Mouse (Mus musculus) thymus, postnatal 36 days (tissue): Measurements from ENCODE around the gene Sox6.

Experiments used
- DNase-seq, 2 experiments: peaks; one replicate each; pipeline ENCODE4 v3.0.0; 2022; ENCODE audit warnings: mixed read lengths in 2 of 2

Sox6 gene

DNA sequence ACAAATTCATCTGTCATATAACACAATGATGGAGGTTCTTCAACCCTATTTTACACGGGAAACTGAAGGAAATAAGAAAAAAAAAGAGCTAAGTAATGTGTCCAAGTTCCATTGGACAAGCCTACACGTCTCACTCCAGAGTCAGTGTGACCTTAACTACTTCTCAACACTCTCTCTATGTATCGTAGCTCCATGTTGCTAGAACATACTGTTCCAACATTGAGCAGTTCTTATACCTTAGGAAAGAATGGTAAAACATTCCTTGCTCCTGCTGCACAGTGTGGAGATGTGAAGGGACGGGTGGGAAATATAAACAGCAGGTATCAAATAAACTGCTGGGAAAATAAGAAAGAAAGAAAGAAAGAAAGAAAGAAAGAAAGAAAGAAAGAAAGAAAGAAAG is 209.3 kb downstream of the Sox6 start:
- DNase-seq, result no peak

DNA sequence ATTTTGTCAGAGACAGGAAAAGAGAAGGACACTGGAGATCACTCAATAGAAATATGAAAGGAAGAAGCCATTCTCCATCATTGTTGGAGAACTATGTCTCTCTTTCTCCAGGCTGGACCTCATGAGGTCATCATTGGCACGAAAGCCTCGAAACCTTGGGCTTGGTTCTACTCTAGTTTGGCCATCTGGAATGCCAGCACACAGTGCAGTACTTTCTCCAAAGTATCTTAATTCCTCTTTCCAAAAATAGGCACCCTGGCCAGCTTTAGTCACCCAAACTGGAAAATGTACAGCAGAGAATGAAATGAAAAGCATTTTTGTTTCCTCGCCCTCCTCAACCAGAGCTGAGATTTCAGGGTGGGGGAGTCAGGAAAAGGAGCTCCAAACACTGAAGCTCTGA is 213.3 kb downstream of the Sox6 start:
- no peak for DNase-seq

DNA sequence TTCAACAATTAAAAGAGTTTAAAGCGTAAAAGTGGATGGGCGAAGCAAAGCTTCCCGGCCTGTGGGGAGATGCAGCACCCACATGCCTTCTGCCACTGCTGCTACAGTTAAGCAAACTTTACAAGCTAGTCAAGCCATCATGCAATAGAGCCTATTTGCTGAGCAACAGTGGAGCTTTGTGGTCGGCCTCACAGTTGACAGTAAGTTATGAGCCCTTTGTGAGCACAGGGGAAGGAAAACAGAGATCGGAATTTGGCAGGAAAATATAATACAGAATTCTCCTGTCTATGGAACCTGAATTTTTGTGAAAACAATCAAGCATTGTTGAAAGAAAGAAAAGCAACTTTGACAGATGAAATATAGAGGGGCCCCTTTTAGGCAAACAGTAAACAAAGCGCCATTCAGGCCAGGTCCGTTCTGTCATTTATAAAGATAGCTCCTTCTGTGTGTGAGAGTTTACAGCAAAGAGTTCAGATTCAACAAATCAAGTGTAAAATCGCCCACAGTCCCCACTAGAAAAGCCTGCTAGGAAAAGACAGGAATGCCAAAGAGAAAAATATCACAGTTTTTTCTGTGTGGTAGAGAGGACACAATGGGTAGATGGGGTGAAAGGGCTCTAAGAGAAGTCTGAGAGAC is 213.9 kb downstream of the Sox6 start:
- no peak for DNase-seq

DNA sequence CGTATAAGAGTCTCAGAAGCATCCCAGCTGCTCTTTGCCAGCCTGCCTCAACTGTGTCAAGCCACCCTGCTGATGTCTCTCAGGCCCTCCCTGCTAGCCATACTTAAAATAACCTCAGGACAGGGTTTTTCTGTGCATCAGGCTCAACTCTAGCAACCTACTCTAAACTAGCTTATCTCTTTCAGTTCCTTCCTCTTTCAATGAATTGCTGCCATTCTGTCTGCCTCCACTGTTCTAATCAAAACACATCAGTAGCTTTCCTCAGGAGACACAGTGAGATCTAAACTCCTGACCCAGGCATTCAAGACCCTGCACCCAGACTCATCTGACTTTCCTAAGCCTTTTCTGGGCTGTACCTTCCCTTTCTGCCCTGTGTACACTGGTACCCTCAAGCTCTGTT is 219.5 kb downstream of the Sox6 start:
- DNase-seq, result no peak

DNA sequence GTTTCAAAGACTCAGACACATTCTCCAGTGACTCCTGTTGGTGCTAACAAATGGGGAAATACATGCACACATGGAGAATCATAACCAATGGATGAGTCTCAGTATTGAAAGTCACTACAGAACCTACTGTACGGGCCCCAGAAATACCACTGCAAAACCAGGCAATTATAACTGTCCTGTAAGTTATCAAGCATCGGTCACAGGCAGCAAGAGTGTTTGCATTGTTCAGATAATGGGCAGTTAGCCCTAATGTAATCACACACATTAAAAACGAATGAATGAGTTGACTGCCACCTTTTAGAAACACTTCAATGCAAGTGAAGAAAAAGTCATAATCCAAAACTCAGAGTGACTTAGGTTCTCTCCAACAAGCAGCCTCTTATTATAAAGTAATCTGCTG is 235.3 kb downstream of the Sox6 start:
- DNase-seq, result no peak

DNA sequence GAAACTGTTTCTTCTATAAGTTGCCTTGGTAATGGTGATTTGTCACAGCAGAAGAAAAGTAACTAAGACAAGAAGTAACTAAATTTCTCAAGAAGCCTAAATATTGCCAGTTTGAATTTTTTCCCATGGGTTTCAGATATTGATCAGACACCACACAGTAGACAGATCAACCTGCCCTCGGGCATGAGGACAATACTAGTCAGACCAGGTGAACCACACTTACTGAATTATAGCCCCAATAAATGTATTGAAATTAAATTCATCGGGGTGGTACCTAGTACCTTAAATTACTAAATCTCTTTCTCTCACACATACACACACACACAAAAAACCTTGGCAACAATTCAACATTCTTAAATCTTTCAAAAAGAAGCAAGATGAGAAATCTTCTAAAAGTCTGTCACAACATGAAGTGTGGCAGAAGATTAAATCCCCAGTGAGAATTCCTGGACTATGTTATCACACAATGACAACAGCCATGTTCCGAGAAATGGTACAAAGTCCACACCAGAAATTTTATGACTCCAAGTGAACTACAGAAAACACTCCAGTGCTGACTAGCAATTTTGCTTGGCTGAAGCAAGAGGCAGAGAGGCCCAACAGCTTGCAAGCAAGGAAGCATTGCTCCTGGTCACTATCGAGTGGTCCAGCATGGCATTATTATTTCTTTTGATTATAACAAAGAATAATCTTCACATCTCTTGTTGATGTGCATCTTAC is 244.3 kb downstream of the Sox6 start:
- DNase-seq, result no peak

DNA sequence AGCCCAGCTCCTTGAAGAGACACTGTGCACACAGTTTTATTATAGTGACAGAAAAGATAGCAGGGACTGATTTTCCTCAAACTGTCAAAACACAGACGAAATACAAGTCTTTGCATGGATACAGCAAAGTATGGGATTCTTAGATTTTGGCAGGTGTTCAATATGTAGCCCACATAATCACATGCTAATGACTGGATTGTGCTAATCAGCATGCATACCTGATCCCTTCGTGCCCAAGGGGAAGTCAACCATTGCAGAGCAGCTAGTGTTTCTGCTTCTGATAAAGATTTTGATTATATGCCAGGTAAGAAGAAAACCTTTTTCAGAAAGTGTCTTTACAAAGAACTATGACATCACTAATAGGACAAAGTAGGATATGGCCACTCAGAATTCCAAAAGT is 245.8 kb downstream of the Sox6 start:
- no peak for DNase-seq

DNA sequence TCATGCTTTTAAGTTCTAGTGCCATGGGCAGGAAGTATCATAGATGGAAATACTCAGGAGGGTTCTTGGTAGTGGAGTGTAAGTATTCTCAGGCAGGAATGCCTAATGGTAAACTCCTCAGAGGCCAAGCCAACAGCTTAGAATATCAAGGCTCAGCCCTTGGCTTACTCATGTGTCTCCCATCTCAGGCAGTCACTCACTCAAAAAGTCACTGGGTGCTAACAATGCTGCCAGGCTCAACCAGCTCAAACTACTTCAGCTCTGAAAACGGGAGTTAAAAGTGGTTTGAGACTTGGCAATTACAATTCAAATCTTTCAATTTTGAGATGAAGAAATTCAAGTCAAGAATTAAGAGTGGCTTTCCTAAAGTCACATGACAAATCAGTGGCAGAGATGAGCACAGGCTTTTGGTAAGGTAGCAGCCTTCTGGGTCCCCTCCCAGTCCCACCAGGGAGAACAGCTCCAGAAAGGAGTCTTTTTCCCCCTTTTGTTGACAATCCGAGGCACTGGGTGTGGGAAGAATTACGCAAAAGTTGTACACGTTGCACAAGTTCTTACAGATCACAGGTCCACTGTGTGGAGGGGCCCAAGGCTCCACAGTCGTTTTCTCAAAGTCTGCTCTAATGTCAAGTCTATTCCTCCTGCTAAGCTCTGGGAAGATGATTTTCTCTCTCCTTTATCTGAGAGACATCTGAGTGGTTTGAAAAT is 249.3 kb downstream of the Sox6 start:
- DNase-seq, result no peak

DNA sequence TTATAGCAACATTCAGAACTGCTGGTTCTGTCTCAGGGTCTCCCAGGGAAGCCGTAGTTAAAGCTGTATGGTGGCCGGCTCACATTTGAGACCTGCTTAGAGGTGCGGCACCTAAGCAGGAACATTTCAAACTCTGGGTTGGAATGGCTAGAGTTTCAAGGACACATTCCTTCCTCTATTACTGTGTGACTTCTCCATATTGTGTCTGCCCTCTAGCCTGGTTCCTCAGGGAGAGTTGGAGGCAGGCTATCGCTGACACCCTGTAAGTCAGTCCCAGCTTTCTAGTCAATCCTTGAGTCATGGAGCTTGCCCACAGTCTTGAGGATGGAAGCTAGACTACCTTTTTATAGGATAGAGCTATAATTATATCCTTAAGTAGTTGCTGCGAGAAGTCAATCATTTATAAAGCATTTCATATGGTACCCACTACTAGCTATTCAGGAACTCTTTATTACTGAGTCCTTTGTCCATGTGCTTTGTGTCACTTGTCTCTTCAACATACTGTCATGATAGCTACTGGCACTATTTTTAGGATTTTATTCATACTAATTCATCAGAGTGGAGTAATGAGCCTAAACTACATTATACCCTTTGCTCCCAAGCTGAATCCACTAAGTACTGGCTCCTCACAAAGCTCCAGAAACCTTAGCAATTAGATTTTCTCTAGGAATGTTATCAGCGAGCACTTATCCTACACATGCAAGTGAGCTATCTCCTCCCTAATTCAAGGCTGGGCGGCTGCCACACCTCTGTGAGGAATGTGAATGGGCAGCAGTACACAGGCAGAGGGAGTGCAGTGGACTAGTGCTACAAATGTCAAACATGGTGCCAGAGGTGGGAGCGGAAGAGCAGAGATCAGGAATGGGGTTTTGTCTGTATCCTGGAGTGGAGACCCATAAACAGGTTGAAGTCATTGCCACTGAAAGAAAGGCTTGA is 254.3 kb downstream of the Sox6 start:
- no peak for DNase-seq

DNA sequence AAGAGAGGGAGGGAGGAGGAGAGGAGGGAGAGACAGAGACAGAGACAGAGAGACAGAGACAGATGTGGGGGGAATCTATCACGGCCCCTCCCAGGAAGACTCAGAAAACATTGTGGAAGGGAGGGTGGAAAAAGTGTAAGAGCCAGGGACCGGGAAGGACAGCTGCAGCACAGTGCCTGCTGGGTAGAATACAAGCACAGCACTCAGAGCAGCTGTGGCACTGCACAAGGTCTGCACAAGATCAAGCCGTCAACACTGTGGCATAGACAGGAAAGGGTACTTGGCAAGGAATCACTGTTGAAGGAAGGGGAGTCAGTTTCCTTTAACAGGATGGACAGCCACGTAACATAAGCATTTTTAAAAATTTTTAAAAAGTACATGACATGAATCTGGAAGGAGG is 258.4 kb downstream of the Sox6 start:
- DNase-seq, result no peak

DNA sequence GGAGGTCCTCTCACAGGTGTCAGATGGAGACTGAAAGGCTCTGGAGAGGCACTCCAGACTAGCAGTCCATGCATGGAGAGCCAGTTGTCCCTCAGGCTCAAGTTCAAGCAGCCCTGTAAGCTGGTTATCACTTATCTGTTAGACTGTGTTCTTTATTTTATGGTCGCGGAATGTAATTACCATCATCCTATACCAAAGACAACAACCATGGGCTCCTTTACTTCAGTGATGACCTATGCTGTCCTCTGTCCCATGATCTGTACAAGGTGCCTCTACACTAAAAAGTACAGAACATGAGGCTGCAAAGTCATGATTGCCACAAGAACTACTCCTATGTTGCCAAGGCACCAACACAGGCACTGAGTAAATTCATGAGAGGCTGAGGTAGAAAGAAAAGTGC is 259.1 kb downstream of the Sox6 start:
- no peak for DNase-seq

DNA sequence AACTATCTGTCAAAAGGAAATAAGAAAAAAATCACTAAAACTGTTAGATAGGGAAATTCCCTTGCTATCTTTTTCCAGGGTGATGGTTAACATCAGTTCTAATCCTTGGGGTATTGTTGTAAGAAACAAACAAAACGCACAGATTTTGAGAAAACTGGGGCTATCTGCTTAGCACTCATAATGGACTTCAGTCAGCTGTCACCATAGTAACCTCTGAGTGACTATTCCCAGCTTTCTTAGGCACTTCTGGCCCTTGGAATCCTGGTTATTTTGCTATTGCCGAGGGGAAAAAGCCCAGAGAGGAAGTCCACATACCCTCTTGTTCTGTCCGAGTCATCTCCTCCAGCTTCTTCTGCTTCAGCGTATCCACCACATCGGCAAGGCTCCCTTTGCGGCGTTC is 261.9 kb downstream of the Sox6 start:
- DNase-seq, result no peak

DNA sequence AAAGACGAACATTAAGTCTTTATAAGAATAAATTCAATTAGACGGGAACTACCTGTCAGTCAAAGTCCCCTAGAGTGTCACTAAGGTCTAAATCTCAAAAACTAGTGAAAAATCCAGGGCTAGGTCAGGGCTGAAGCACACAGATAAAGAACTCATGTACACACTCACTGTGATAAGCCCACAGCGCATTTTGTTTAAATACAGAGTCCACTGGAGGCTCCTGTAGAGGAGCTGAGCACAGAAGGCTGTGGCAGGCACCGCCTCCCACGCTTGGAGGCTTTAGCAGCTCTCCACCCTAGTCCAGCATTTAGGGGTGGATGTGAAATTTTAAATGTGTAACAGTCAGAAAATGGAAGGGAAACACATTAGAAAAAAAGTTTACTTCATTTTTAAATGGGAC is 262.3 kb downstream of the Sox6 start:
- no peak for DNase-seq

DNA sequence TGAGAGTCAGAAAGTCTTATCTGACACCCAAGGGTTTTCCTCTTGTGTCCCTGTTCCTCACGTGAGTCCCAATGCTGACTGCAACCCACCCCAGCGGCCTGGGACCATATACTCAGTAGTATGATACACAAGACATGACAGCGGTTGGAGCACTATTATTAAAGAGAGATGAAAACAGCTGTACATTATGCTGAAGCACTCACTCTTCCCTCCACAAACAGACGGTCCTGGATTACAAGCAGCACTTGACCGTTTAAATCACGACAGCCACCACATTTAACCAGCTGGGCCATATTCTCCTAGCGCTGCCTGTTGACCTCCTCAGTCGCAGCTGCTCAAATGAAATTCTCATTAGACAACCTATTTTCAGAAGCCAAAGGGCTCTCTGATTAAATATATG is 272.3 kb downstream of the Sox6 start:
- no peak for DNase-seq

DNA sequence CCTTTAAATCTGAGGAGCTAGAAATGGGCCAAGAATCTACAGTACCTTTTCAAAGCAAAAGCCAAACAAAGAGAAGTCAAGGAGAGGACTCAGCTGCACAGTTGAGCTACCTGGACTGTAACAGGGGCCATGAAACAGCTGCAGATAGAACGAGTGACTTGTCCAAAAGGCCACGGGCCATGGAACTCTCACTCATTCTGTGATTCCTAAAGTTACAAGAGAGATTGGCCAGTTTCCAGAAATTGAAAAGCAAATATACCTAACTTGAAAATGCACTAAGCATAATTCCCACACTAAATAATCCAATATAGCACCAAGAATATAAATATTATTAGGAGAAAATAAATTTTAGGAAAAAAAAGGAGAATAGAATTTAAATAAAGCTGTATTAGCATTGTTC is 274.7 kb downstream of the Sox6 start:
- no peak for DNase-seq

DNA sequence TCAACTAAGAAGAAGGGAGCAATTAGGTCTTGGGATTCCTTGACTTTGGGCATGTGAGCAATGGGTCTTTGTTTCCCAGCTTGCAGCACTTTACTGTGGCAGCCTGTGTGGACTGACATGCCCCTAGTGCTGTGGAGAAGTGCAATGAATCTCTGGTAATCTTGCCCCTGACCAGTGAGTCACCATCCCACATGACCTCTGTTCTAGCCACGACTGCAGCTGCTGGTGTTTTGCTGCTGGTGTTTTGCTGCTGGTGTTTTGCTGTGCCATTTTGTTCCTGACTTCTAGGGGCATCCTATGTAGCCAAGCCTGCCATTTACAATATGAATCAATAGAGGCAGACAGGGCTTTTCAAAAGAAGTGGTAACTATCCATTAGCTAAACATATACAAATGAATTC is 280.4 kb downstream of the Sox6 start:
- DNase-seq, result no peak

DNA sequence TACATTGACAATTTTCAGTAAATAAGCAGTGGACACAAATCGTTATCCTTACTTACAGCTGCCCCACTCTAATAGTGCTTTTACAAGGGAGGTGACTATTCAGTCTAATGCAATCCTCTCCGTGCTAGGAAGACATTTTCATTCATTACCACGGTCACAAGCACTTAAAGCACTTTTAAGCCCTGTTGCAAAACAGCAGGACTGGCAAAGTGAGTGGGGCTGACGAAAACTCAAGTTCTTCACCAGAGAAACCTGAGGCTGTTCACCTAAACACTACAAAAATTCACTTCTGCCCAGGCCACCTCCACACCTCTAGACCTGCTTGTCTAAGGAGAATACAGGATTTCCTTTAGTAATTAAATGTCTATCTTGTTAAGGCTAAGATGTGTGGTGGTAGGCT is 283.3 kb downstream of the Sox6 start:
- no peak for DNase-seq

DNA sequence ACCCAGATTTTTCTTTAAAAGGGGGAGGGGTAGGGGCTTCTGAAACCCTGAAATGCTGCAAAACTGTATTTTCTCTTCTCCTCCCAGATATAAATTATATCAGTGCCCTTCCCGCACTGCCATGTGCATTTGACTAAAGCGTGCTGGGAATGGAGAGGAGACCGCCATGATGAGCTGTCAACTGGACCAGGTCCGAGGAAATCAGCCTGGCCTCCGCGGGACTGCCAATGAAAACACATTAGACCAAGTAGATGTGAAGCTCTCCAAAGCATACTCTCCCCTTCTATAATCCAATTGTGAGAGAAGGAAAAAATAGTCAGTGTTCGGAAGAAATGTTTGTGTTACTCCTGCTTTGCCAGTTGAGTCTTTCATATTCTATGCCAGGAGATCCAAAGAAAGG is 284.4 kb downstream of the Sox6 start:
- DNase-seq, result no peak

DNA sequence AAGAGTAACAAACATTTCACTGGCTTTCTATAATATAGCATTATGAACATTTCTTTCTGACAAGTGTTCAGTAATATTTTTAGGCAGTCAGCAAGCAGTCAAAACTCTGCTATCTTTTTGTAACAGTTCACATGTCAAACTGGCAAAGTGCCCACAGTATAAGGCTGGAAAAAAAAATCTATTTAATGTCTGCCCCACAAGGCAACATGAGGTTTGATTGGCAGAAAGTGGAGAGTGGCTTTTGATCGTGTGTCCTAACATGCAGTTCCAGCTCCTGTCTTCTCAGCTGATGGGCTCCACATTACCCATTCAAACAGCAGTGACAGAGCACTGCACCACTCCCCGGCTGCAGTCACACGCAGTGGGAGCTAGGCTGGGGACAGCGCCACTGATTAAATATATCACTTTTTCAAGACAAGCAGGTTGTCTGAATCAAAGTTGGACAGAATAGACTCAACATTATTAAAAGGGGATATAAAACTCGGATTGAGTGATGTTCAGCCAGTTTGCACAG is 286.4 kb downstream of the Sox6 start:
- DNase-seq, result no peak

DNA sequence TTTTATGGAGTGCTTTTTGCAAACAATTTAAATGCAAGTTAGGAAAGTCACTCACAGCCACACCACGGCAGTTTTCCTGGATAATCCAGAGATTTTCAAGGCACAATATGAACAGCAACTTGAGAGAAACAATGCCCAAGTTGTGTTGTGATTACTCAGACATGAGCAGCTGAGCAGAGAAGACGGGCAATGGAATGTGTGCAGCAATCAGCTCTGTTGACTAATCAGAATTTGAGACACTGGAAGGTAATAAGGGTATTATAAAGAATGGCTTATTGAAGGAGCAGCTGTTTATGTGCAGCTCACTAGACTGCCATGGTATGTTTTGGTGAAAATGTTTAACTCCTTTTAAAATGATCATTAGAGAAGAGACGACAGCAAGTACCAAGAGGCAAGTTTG is 287.5 kb downstream of the Sox6 start:
- DNase-seq, result no peak

DNA sequence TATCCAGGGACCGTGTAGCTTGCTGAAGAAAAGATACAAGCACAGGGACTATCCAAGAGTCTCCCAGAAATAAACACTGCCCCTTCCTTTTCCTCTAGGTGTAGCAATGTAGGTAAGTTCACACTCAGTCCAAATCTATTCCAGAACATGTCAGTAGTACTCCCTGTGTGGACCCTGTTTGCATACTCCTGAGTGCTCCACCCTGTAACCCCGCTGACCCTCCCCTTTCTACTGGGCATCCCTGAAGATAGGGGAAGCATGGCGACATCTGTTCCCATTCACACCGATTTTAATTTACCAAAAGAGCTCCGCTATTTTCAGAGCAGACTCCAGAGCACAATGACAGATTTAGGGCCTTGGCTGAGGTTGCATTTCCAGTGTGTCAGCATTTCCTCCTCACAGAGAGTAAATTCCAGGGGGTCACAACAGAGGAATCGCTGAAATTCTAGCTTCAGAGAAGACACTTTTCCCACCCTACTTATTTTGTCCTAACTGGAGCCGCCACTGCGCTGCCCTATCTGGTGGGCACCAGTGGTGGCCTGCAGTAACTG is 288.2 kb downstream of the Sox6 start:
- DNase-seq, result no peak

DNA sequence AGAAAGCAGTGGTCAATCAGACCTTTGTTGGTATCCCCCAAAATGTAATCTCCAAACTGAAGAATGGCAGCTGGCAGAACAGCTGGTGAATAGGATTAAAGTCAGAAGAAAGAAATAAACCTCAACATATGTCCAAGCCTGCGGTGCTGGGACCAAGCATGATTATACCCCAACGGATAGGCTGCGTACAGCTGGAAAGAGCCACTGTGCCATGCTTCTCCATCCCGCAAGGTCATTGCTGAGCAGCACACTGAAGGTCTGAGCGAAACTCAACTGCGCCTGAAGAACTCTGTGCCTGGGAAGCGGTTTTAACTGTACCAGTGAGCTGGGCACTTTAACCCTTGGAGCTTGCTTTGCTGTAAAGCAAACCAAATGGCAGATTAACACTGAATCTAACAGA is 291.1 kb downstream of the Sox6 start:
- no peak for DNase-seq
